Mouse (Mus musculus): ENCODE results near the gene Nlrp4b. TPM values are rescaled to one million over a fixed set of nuclear protein-coding genes. Genes with fewer than 3 reads are reported as not detected.
"Not testable (repeated sequence)": the region's sequence is repeated elsewhere in the genome, so short reads cannot be mapped to it uniquely, and the experiment has no call there.

Gene Nlrp4b
- polyA plus RNA-seq (2015; fragmentation: Nextera tagmentation; extraction: Ambion mirVana), result not detected in 2 replicates

DNA sequence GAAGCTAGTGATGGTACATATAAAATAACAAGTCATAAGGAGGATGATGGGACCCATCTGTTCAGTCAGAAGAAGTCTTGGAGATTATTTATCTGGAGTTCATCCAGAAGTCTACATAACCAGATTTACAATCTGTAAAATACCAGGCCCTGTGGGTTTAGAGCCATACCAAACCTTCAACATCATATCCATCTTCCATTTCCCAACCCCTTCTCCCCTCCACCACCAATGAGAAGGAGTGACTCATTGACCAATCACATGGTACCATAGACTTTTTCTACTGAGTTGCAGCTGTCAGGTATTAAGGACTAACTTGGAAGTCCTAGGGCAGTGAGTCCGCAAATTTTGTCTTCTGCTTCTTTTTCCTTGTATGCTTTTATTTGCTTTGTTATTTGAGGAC is at the start of gene Nlrp4b:
Nlrp4b (plus strand) TSS at position 301 of the 400 bp plus-strand sequence.
- H3K27ac ChIP-seq (ENCODE audit: low read length), result no peak within 1 kb of the TSS
- H3K9me3 ChIP-seq (replicated peaks; ENCODE audit: control insufficient read depth, low read length), result peaks cover 5% of the 10 kb centered on the region
- H3K9ac ChIP-seq (ENCODE audit: low read length), result no peak within 1 kb of the TSS
- WGBS, result 85% methylated on average over 1 of the region's 1 CpGs
- ATAC-seq (ENCODE audit: insufficient read depth, low FRiP score), result no peak
- no peaks in the 10 kb centered on the region for H3K36me3 ChIP-seq (ENCODE audit: control insufficient read depth, insufficient read depth, low read length)
- H3K4me3 ChIP-seq (replicated peaks; ENCODE audit: low read length), result no peak within 1 kb of the TSS
- no peaks in the 10 kb centered on the region for H3K27me3 ChIP-seq (ENCODE audit: control insufficient read depth, insufficient read depth, low read length)
- no peak within 1 kb of the TSS for H3K4me2 ChIP-seq (ENCODE audit: low read depth, low read length)
- no peaks in the 10 kb centered on the region for H3K4me1 ChIP-seq (ENCODE audit: control insufficient read depth, insufficient read depth, low read length)

DNA sequence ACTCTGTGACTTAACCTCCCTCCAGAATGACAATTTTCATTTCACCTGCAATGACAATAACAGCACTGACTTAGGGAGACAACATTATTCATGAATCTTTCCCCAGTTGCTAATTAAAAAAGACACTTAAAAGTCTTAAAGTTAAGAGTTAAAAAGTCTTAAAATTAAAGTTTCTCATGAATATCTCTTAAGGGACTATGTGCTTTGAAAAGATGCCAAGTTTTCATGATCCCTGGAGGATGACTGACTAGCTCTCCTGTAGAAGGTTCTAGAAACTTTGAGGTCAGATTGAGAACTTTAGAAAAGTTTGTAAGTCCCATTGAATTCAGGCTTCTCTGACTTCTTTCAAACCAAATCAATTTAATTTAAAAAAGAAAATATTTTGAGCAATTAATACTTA is 66.7 kb downstream of the Nlrp4b start, which contains the start of gene Vmn1r71:
Vmn1r71 (minus strand) TSS at position 101 of the 400 bp plus-strand sequence.
- no peak within 1 kb of the TSS for H3K4me2 ChIP-seq (ENCODE audit: low read depth, low read length)
- H3K4me1 ChIP-seq (ENCODE audit: control insufficient read depth, insufficient read depth, low read length), result no peaks in the 10 kb centered on the region
- H3K27me3 ChIP-seq (ENCODE audit: control insufficient read depth, insufficient read depth, low read length), result no peaks in the 10 kb centered on the region
- no peak within 1 kb of the TSS for H3K27ac ChIP-seq (ENCODE audit: low read length)
- H3K9me3 ChIP-seq (replicated peaks; ENCODE audit: control insufficient read depth, low read length), result peaks cover 11% of the 10 kb centered on the region; the same call in 1 of the 2 replicates
- no peaks in the 10 kb centered on the region for H3K36me3 ChIP-seq (ENCODE audit: control insufficient read depth, insufficient read depth, low read length)
- no peak within 1 kb of the TSS for H3K9ac ChIP-seq (ENCODE audit: low read length)
- H3K4me3 ChIP-seq (replicated peaks; ENCODE audit: low read length), result no peak within 1 kb of the TSS
- ATAC-seq (ENCODE audit: insufficient read depth, low FRiP score), result no peak

DNA sequence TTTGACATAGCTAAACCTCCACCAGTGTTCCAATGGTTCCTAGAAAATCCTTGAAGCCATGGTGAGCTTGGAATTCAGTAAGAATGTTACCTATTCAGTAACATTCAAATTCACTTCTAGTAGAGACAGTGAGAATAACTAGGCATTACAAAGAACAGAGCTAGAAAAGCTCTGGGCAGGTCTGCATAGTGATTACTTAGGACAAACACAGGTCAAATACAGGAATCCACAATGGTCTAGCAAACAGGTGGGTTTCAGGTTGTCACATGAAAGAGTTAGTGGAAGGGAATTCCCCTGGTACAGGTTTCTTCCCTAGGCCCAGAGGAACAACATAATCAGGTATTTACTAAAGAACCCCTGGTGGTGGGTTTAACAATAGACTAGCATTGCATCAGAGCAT is 70.0 kb downstream of the Nlrp4b start:
- ATAC-seq (ENCODE audit: insufficient read depth, low FRiP score); H3K4me1 ChIP-seq (ENCODE audit: control insufficient read depth, insufficient read depth, low read length); H3K27ac ChIP-seq (ENCODE audit: low read length); H3K4me2 ChIP-seq (ENCODE audit: low read depth, low read length); H3K9ac ChIP-seq (ENCODE audit: low read length); H3K4me3 ChIP-seq (replicated peaks; ENCODE audit: low read length); H3K27me3 ChIP-seq (ENCODE audit: control insufficient read depth, insufficient read depth, low read length); H3K36me3 ChIP-seq (ENCODE audit: control insufficient read depth, insufficient read depth, low read length): not testable (repeated sequence)
- peaks cover 11% of the 10 kb centered on the region; the same call in 1 of the 2 replicates for H3K9me3 ChIP-seq (replicated peaks; ENCODE audit: control insufficient read depth, low read length)

Other genes starting within 250 kb of the Nlrp4b start
- gene Vmn1r67, start 244.5 kb upstream of the Nlrp4b start, polyA plus RNA-seq (2015; fragmentation: Nextera tagmentation; extraction: Ambion mirVana), result not detected in 2 replicates
- 7.7 and 7.9 TPM in 2 replicates for gene Zik1, start 192.4 kb upstream of the Nlrp4b start, polyA plus RNA-seq (2015; fragmentation: Nextera tagmentation; extraction: Ambion mirVana)
- not detected in 2 replicates for gene Vmn1r68, start 129.3 kb upstream of the Nlrp4b start, polyA plus RNA-seq (2015; fragmentation: Nextera tagmentation; extraction: Ambion mirVana)
- not detected in 2 replicates for gene Vmn1r69, start 74.1 kb upstream of the Nlrp4b start, polyA plus RNA-seq (2015; fragmentation: Nextera tagmentation; extraction: Ambion mirVana)
- gene Vmn1r70, start 56.3 kb upstream of the Nlrp4b start, polyA plus RNA-seq (2015; fragmentation: Nextera tagmentation; extraction: Ambion mirVana), result not detected in 2 replicates
- not detected in 2 replicates for gene Vmn1r71, start 66.6 kb downstream of the Nlrp4b start, polyA plus RNA-seq (2015; fragmentation: Nextera tagmentation; extraction: Ambion mirVana)
- gene Zscan4b, start 217.3 kb downstream of the Nlrp4b start, polyA plus RNA-seq (2015; fragmentation: Nextera tagmentation; extraction: Ambion mirVana), result not detected in 2 replicates